Mouse (Mus musculus) retina, adult 2 months (tissue): ENCODE data around the gene Cyp2s1.
"Not testable (repeated sequence)": the region's sequence is repeated elsewhere in the genome, so short reads cannot be mapped to it uniquely, and the experiment has no call there.

Experiments
- DNase-seq: peaks from one replicate; pipeline ENCODE4 v3.0.0-alpha.2; 2012; ENCODE audit warnings: low read depth, low spot score

The Cyp2s1 gene

GRCm38 (mm10) chr7:25811716-25812115, 5.0 kb downstream of the Cyp2s1 start:
- DNase-seq: peak; percentile 32

GRCm38 (mm10) chr7:25805631-25806343, 10.9 kb downstream of the Cyp2s1 start:
- DNase-seq: peak; percentile 25

GRCm38 (mm10) chr7:25804792-25805191, 11.9 kb downstream of the Cyp2s1 start:
- DNase-seq: no peak

GRCm38 (mm10) chr7:25803460-25803859, 13.3 kb downstream of the Cyp2s1 start:
- DNase-seq: no peak

DNA sequence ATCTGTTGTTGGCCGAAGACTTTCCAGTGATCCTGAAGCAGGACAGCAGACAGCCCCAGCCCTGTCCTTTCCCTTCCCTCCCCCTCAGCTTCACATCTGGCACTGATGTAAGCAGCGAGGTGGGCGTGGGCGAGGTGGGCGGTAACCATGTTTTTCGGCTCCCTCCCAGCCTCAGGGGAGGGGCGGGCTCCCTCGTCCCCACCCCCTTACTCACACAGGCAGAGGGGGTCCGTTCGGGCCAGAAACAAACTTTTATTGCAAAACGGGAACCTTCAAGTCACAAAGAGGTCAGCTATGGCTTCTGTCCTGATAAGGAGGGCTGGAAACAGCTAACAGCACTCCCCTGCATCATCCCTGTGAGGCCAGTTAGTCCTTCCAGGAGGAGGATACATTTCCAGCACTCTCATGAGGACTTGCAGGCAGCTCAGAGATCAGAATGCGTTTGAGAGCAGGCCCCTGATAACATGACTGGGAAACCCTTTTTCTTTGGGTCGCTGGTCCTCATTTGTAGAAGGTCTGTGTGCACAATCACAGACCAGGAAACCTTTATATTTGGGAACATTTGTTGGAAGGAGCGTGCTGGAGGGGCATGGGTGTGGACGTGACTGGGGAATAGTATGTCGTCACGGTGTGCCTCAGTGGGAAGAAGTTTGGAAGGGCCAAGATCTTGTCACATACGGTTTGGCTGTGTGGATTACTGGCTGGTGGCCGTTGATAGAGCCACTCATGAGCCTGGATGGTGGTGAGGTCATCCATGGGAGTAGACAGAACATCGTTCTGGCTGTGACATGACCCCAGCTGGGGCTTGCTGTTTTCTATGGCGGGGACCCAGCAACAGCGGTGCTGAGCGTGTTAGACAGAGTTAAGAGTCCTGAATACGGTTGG, 14.2 kb downstream of the Cyp2s1 start:
- DNase-seq: no peak

- no peak for DNase-seq
These were observed 15.7 kb downstream of the Cyp2s1 start for GRCm38 (mm10) chr7:25801031-25801430.

- DNase-seq: no peak
These were observed 17.3 kb downstream of the Cyp2s1 start for GRCm38 (mm10) chr7:25799369-25799768.

DNA sequence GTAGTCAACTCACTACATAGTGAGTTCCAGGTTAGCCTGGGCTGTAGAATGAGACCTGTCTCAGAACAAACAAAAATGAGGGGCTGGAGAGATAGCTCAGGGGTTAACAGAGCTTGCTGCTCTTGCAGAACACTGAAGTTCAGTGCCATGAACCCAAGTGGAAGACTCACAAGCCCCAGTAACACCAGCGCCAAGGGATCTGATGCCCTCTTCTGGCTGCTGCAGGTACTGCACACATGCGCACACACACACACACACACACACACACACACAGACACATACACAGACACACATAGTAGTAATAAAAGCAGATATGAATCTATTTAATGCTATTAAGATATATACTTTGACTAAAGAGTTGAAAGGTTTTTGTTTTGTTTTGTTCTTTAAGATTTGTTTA, 18.2 kb downstream of the Cyp2s1 start:
- DNase-seq: no peak

- DNase-seq: no peak
These were observed 21.9 kb downstream of the Cyp2s1 start for GRCm38 (mm10) chr7:25794775-25795174.

GRCm38 (mm10) chr7:25793679-25794078, 23.0 kb downstream of the Cyp2s1 start:
- no peak for DNase-seq

GRCm38 (mm10) chr7:25792966-25793365, 23.7 kb downstream of the Cyp2s1 start:
- DNase-seq: not testable (repeated sequence)

DNA sequence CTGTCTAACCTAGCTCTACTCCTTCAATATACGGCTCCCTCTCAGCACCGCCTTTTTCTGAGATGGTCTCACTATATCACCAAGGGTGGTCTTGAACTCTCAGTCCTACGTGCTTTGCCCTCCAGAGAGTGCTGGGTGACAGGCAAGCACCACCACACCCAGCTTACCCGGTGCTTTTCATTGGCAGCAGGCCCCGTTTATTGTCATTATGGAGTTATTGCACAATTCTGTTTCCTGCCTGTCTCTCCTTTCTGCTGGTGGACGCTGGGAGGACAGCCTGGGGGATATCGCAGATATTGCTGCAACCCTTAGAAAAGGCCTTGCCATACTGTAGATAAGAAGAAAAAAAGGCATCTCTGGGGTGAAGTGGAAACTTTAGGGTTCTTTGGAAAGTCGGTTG, 26.1 kb downstream of the Cyp2s1 start:
- no peak for DNase-seq

DNA sequence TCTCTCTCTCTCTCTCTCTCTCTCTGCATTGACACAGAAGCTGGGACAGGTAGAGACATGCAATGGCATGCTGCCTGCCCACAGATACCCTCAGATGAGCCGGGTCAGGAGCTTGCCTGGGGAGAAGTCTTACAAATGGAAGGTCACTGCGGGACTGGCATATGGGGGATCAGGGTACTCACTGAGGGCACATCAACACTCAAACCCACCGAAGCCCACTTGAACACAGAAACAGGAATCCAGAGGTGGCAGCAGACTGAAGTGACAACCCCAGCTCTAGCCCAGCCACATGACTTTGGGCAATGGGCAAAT, 27.6 kb downstream of the Cyp2s1 start:
- no peak for DNase-seq

GRCm38 (mm10) chr7:25788220-25789128, 28.2 kb downstream of the Cyp2s1 start, which contains the start of gene Axl:
TSS of gene Axl (minus strand) at chr7:25788705.
- no peak for DNase-seq

- no peak for DNase-seq
These were observed 29.1 kb downstream of the Cyp2s1 start for GRCm38 (mm10) chr7:25787456-25788219.

DNA sequence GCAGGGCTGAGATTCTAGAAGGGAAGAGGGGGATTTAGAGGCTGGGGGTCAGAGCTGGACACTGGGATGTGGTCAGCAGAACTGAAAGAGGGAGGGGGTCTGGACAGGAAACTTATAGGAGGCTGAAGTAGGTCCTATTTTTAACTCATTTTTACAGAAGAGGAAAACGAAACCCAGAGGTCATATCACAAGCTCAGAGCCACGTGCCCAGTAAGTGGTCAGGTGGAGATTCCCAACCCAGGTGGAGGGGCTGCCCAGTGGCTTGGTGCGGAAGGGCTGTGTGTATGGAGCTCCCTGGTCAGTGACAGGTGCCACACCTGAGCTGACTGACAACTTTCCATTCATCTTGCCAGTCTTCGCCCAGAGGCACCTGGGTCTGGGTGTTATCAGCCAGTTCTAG, 29.7 kb downstream of the Cyp2s1 start:
- no peak for DNase-seq

DNA sequence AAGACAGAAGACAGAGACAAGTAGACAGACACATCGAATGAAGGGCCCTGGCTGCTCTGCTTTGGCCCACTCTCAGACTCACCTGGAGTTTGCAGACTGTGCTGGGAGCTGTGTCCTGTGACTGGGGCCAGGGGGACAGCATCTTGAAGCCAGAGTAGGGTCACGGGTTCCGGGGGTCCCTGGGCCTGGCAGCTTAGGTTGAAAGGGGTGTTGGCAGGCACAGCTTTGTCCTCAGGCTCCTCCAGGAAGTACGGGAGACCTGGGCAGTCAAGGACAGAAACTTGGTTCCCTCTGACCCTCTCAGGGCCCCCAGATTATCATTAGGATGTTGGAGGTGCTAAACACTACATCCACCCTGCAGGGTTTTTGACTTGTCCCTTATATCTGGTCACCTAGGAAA, 31.0 kb downstream of the Cyp2s1 start:
- DNase-seq: no peak

DNA sequence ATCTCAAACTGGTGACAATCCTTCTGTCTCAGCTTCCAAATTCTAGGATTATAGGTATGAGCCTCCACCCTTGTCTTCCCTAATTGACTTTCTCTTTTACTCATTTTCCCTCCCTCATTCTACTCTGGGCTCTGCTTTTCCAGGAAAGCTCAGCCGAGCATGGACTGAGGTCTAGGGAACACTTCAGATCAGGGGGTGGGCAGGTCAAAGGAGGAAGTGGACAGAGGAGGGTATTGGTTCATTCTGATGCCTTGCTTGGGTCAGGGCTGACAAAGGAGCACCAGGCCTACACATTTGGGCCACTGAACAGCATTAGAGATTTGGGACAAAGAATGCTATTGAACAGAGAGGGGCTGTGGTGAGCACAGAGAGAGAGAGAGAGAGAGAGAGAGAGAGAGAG, 31.9 kb downstream of the Cyp2s1 start:
- no peak for DNase-seq

DNA sequence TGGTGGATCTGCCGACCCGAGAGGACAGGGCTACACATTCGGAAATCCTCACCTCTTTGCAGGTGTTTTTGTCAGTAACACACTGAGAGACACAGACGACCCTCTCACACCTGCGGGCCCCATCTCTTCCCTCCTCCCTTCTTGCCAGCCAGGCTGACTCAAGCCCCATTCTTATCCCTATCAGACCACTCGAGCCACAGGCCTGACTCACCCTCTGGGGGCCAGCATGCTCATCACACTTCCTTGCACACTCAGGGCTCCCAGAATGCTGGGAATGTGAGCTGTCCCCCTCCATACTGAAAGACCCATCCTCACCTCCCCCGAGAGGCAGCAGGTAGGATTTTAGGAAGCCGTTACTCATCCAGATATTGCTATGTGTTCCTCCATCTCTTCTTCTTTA, 33.0 kb downstream of the Cyp2s1 start:
- DNase-seq: no peak

DNA sequence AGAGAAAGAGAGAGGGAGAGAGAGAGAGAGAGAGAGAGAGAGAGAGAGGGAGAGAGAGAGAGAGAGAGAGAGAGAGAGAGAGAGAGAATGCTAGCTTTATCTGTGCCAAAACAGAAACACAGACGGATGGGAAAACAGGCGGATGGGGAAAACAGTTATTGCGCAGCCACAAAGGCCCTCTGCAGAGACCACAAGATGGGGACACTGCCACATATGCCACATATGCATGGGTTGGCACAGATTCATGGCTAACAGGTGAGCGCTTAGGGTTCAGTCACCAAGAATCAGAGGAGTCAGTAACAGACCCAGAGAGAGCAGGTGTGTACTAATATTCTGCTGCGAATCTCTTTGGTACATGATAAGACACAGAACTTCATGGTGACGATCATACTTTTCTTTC, 34.0 kb downstream of the Cyp2s1 start:
- no peak for DNase-seq

DNA sequence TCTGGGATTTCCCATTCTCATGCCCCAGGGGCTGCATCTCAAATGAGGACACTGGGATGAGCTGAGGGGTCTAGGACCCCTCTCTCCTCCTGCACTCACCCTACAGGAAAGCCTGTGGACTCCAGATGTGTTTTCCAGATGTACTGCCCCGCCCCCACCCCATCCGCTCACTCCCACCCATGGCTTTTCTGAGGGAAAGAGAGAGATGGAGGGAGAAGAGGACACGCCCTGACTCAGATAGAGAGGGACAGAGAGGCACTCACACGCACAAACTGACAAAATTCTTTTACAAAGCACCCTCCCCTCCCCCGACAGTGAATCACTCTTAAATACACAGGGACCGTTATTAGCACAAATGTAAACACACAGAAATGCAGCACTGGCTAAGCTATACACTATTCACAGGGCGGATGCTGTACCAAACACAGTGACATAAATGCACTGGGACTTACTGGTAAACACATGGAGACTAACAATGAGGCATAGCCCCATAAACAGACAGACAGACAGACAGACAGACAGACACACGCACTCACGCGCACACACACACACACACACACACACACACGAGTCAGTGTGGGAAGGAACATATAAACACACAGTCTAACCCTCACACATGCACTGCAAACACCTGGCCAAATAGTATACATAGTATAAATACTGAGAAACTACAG, 34.6 kb downstream of the Cyp2s1 start:
- DNase-seq: no peak
